Mouse (Mus musculus): ENCODE results near the gene Hook1. TPM values are rescaled to one million over a fixed set of nuclear protein-coding genes. Genes with fewer than 3 reads are reported as not detected.
"Not testable (repeated sequence)": the region's sequence is repeated elsewhere in the genome, so short reads cannot be mapped to it uniquely, and the experiment has no call there.

Gene Hook1
- 10 to 100 TPM in 3 of 4 experiments, 1 to 10 TPM in 1; 8.9 to 17.9 (median 11.5) TPM for total RNA-seq (2022)

DNA sequence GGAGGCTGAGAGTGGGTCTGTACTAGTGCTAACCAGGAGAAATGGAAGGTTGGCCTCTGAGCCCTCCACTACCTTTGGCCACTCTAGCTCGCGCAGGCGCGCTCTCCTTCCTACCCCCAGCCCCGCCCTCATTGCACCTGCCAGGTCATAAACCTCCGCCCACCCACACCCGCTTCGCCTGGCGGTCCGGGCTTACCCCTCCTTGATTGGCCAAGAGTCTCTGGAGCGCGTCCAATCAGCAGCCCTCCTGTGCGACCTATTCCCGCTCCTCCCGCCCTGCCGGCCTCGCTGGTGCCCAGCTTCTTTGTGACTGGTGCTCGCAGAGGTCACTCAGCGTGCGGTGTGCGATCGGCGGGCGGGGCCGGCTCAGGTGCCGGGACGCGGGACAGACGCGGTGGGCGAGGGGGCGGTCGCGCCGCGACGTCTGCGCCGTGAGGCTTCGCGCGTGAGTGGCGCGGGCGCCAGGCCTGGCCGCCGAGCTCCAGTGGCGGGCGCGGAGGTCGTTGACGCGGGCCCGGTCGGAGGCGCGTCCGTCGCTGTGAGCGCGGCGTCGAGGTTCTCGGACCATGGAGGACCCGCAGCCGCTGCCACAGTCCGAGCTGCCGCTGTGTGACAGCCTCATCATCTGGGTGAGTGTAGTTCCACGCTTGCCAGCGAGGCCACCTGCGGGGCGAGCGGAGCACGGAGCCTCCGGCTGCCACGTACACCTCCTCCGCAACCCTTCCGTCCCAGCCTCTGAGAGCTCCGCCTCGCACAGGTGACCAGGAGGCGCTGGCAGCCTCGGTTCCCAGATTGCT is at the start of gene Hook1:
TSS of gene Hook1 (plus strand) at position 313 of the 797 bp plus-strand sequence.
- DNase-seq, result peak; percentile 95

DNA sequence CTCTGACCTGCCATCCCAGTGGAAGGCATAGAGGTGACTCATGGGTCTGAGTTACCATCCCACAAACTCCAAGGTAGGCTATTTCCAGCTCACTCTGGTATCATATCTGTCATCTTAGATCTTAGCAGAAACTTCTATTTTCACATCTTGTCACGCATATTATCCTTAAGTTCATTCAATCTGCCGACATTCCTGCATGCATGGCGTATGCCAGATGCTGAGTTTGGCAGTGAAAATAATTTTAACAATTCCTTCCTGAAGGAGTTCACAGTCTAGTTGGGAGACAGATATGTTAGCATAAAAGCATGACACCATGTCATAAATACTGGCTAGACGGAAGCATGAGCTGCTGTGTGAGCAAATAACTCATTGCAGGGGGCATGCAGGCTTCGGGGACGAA is 49.3 kb upstream of the Hook1 start:
- no peak for DNase-seq

- DNase-seq, result no peak
These were observed 46.6 kb upstream of the Hook1 start for GRCm38 (mm10) chr4:95920448-95920847.

- DNase-seq, result peak; percentile 52
These were observed 42.5 kb upstream of the Hook1 start for GRCm38 (mm10) chr4:95924210-95925184.

GRCm38 (mm10) chr4:95928846-95929245 is 38.2 kb upstream of the Hook1 start:
- no peak for DNase-seq

DNA sequence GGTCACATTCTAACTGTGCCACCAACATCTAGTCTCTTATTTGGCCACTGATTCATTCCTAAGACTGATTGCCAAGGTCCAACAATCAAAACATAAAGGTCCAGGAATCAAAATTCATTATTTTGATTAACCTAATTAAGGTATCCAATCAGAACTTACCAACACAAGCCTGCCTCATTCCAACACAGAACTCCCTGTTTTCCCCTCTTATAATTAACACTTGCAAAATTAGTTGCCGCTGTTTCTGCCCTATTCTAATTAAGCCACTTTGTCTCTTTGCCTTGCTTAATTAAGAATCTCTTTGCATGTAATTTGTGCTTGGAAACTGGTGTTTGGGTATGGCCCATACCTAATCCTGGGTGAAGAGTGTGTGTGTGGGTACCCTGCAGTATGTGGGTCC is 37.1 kb upstream of the Hook1 start:
- no peak for DNase-seq

DNA sequence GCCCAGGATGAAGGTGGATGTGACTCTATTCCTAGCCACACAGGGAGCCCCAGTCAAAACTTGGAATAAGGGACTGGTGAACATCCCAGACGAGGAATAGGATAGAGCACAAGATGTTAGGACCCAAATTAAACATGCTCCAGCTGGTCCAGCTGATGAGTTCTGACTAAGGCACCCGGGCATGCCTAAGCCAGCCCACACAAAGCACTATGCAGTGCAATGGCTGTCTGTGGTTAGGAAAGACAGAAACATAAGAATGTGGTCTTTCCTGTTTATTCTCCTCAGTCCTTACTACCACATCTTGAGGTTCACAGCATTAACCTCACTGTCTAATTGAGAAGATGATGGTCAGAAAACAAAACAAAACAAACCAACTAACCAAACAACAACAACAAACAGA is 35.7 kb upstream of the Hook1 start:
- DNase-seq, result no peak

GRCm38 (mm10) chr4:95933801-95934356 is 33.2 kb upstream of the Hook1 start:
- no peak for DNase-seq

GRCm38 (mm10) chr4:95934384-95935035 is 32.5 kb upstream of the Hook1 start:
- no peak for DNase-seq

DNA sequence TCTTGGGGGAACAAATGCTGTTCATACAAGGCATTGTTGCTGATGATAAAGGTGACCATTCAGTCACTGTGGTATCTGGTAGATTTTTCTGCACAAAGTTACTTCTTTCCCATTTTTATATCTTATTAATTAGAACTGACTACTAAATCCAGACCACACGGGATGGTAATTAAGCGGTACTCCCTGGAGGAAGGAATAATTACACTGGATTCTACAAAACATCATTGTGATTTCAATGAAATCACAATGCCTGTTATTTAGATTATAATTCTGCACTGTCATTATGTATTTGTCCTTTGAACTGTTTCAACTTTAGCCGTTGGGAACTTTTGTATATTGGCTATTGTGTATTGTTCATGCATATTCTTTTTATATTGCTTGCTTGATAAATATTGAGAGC is 28.3 kb upstream of the Hook1 start:
- DNase-seq, result no peak

DNA sequence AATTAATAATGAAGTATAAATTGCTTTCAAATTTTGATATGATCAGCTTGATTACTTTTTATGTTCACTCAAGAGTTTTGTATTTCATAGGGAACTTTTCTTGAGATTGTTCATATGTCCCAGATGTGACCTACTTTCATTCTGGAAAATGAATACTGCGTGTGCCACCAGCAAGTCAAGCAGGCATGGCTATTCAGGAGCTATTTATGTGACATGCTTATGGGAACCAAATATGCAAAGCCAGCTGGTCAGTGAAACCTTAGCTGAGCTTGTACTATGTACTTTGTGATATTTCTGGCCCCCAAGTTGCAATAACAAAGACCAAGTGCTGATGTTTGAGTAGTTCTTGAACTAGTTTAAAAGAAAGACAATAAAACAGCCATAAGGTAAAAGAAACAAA is 19.1 kb upstream of the Hook1 start:
- no peak for DNase-seq

DNA sequence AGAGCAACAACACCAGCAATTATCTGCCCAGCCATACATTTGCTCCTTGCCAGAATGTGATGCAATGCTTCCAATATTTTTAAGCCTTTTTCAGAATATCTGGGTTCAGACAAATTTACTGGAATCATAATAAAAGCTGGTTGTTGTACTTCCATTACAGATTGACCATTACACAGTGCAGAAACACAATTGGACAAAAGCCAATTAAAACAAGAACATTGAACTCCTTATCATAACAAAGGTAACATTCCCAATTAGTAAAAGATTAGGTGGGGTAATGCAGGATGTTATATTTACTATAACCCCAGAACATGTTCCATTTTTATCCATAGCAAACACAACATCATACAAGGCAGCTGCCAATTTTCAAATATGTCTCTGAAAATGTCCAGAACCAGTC is 13.7 kb upstream of the Hook1 start:
- no peak for DNase-seq

DNA sequence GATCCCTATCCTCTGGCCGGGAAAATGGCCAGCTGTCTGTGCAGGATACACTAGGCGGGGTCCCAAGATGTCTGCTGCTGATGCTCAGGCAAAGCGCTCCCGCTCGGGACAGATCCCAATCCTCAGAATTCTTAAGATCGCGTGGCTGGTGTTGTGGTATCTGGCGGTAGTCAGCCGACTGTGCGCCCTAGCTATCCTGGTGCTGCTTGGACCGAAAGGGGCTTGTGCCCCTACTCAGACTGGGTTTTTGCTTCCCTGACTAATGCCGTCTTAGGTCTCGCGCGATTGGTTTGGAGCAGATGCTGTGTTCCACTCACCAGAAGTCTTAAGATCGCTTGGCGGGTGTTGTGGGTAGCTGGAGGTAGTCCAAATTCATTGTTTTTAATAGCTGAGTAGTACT is 15.2 kb downstream of the Hook1 start:
- not testable (repeated sequence) for DNase-seq

DNA sequence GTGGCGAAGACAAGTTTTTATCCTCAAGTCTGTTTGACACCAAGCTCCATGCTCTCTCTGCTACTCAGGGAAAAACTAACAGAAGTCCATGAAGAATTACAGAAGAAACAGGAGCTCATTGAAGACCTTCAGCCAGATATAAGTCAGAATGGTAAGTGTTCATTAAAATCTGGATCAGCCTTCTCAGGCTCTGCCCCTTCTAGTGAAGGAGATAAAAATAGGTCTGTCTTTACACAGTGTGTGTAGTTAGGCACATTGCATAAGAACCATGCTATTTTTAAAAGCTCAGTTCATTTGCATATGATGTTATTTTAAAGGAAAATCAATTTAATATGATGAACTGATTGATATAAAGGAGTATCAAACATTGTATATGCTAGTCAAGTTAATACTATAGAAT is 49.8 kb downstream of the Hook1 start:
- no peak for DNase-seq

DNA sequence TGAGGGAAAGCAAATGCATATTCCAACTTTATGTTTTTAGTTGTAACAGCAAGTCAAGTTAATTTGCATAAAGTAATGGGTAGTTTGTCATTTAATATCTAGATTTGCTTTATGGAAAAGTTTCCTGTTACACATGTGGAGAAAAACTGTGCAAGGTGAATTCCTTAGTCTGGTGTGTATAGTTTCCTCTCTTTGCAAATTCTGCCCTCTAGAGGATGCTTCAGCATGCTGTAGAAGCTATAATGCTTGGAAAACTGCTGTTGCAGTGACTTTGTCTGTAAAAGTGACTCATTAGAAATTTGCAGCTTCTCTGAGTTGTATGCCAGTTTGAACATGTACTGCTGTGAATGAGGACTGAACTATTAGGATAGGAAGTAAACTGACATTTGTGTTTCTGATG is 55.8 kb downstream of the Hook1 start:
- DNase-seq, result no peak

DNA sequence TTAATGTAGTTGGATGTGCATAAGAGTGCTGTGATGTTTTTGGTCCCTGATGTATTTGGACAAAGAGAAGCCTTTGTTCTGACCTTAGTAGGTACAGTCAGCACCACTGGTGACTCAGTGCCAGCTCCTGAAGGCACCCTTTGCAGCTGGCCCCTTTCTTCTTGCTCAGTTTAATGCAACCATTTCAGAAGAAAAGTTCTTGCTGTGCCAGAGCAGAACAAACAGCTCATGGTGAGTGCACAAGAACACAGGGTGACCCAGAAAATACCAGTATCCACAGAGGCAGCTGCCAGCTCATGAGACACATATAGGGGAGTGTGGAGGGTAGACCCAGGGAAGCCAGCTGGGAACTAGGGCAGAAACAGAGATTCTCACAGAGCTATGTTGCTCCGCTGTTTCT is 61.4 kb downstream of the Hook1 start:
- no peak for DNase-seq

DNA sequence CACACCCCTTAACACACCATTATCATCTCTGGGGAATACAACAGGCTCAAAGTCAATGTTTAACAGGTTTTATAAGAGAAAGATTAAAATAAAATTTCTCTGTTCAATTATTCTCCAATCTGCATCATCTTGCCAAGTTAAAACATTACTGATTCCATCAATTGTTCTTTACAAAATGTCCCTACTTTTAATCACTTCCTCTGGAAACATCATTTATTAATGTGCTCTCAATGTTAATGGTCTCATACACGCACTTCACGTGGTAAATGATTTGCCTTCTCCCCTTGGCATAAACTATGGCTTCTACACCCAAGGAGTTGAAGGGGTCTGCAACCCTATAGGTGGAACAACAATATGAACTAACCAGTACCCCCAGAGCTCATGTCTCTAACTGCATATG is 93.1 kb downstream of the Hook1 start:
- no peak for DNase-seq

- no peak for DNase-seq
These were observed 95.0 kb downstream of the Hook1 start for GRCm38 (mm10) chr4:96062045-96062444.

Measured in adrenal gland, adult 8-10 months (tissue).